ENCODE assay signal across 29 mouse cellular contexts in the genomic region with DNA sequence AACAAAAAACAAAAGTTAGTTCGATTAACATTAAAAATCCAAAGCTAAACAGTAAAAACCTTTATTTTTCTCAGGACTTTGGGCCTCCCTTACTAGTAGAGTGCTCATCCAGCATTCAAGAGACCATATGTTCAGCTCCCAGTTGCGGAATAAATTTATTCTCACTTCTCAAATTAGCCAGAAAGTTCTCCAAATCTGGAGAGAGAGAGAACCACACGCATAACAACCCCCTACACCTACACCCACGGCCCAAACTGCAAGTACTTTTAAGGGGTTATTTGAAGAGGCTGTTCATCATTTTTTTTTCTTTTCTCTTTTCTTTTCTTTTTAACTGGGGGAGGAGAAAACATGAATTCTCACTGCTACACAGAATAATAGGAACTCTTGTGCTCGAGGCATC. TPM values are rescaled to one million over a fixed set of nuclear protein-coding genes. Genes with fewer than 3 reads are reported as not detected.
A peak's percentile ranks its signal among the peaks of the same experiment; 100 is the strongest.
DNase-seq lines count a peak whose midpoint lies in the region; ATAC-seq and TF ChIP-seq lines count a peak whose summit lies in the region.
"Had no signal": no experiment of that assay in that cellular context is flagged by ENCODE, and none has a peak within 500 bp of the region (broad histone marks: within the 10 kb centered on the region; RNA-seq: fewer than 3 reads in every experiment).

No protein-coding gene starts in this region.

- 78% methylated on average over 5 of the region's 5 CpGs for WGBS in liver, postnatal 0 days (ENCODE audit: insufficient replicate concordance)
- WGBS in liver, embryonic 11.5 days, result 87% methylated on average over 5 of the region's 5 CpGs
- 92% methylated on average over 5 of the region's 5 CpGs for WGBS in intestine, embryonic 15.5 days

- no peaks in the 10 kb centered on the region for H3K9me3 ChIP-seq in liver, postnatal 0 days (ENCODE audit: low read length)
- H3K9me3 ChIP-seq in liver, embryonic 11.5 days (ENCODE audit: control insufficient read depth, low read length), result no peaks in the 10 kb centered on the region
- no peaks in the 10 kb centered on the region for H3K9me3 ChIP-seq in intestine, embryonic 15.5 days
- H3K9me3 ChIP-seq: embryonic facial prominence, embryonic 13.5 days; forebrain, embryonic 13.5 days; heart, embryonic 12.5 days; hindbrain, embryonic 10.5 days; limb, embryonic 15.5 days; liver, embryonic 15.5 days; midbrain, embryonic 10.5 days had no signal

- H3K4me2 ChIP-seq in liver, postnatal 0 days (ENCODE audit: low read depth, low read length), result no peak overlapping the region
- H3K4me2 ChIP-seq in liver, embryonic 11.5 days, result no peak overlapping the region
- H3K4me2 ChIP-seq in intestine, embryonic 15.5 days (replicated peaks), result no peak overlapping the region
- H3K4me2 ChIP-seq: embryonic facial prominence, embryonic 13.5 days; forebrain, embryonic 13.5 days; heart, embryonic 12.5 days; limb, embryonic 15.5 days; liver, embryonic 15.5 days had no signal

- TF ChIP-seq EP300 in liver, postnatal 0 days (IDR thresholded peaks at IDR 0.05; ENCODE audit: low read depth), result no peak

- ATAC-seq in liver, postnatal 0 days, result no peak
- no peak for ATAC-seq in liver, embryonic 11.5 days (replicated peaks; ENCODE audit: low FRiP score)
- ATAC-seq in intestine, embryonic 15.5 days, result no peak
- ATAC-seq: activated CD4-positive, CD25-positive, alpha-beta regulatory T cell, adult 4 months; forebrain, embryonic 13.5 days; hindbrain, embryonic 16.5 days; intestine, postnatal 0 days had no signal

- H3K4me1 ChIP-seq in liver, postnatal 0 days (ENCODE audit: insufficient read depth), result no peaks in the 10 kb centered on the region; the same call in 1 of the 2 replicates
- H3K4me1 ChIP-seq in liver, embryonic 11.5 days (replicated peaks; ENCODE audit: control insufficient read depth, insufficient read depth, low read length), result no peaks in the 10 kb centered on the region
- no peaks in the 10 kb centered on the region for H3K4me1 ChIP-seq in intestine, embryonic 15.5 days (replicated peaks)
- H3K4me1 ChIP-seq: embryonic facial prominence, embryonic 13.5 days; forebrain, embryonic 13.5 days; heart, embryonic 12.5 days; hindbrain, embryonic 10.5 days; limb, embryonic 15.5 days; liver, embryonic 15.5 days; midbrain, embryonic 10.5 days had no signal

- H3K27me3 ChIP-seq in liver, postnatal 0 days (ENCODE audit: insufficient read depth, low read length), result no peaks in the 10 kb centered on the region
- H3K27me3 ChIP-seq in liver, embryonic 11.5 days (replicated peaks; ENCODE audit: control insufficient read depth, insufficient read depth, low read length), result no peaks in the 10 kb centered on the region
- H3K27me3 ChIP-seq in intestine, embryonic 15.5 days (replicated peaks), result no peaks in the 10 kb centered on the region
- H3K27me3 ChIP-seq: embryonic facial prominence, embryonic 13.5 days; forebrain, embryonic 13.5 days; heart, embryonic 12.5 days; limb, embryonic 15.5 days; liver, embryonic 15.5 days had no signal

- no peak for DNase-seq in liver, postnatal 0 days
- no peak for DNase-seq in liver, embryonic 11.5 days (ENCODE audit: low spot score)
- peak; percentile 39 to 57 for DNase-seq in layer of hippocampus, adult 8-10 months (ENCODE audit: low spot score in 2 of 2)
- DNase-seq in left cerebral cortex, adult 9 months (ENCODE audit: low spot score in 2 of 2), result peak; percentile 65 to 75
- peak; percentile 36 to 77 for DNase-seq in right cerebral cortex, postnatal 36 days (ENCODE audit: low spot score in 2 of 2)
- no peak for DNase-seq in gastrocnemius, adult 18-20 months (ENCODE audit: low spot score)
- DNase-seq: adrenal gland, adult 8-10 months; B cell, adult 2 months; cerebellum, adult 2 months; cerebellum, postnatal 25 days; embryo, embryonic 11 days; gastrocnemius, postnatal 25 days; heart, adult 18-20 months; heart, postnatal 10 days; kidney, postnatal 25 days; thymus, adult 2 months had no signal

- H3K4me3 ChIP-seq in liver, postnatal 0 days (ENCODE audit: low read depth, low read length), result no peak overlapping the region
- H3K4me3 ChIP-seq in liver, embryonic 11.5 days (ENCODE audit: low read depth, low read length), result no peak overlapping the region
- H3K4me3 ChIP-seq in intestine, embryonic 15.5 days (replicated peaks), result no peak overlapping the region
- H3K4me3 ChIP-seq: embryonic facial prominence, embryonic 13.5 days; erythroblast, embryonic 14.5 days; forebrain, embryonic 13.5 days; heart, embryonic 12.5 days; hindbrain, embryonic 10.5 days; limb, embryonic 15.5 days; liver, embryonic 15.5 days; midbrain, embryonic 10.5 days had no signal

- no peak overlapping the region for H3K9ac ChIP-seq in liver, postnatal 0 days (replicated peaks)
- H3K9ac ChIP-seq in liver, embryonic 11.5 days (ENCODE audit: low read depth, low read length), result no peak overlapping the region
- no peak overlapping the region for H3K9ac ChIP-seq in intestine, embryonic 15.5 days
- H3K9ac ChIP-seq: embryonic facial prominence, embryonic 13.5 days; forebrain, embryonic 13.5 days; heart, embryonic 12.5 days; limb, embryonic 15.5 days; liver, embryonic 15.5 days had no signal

- H3K27ac ChIP-seq in liver, postnatal 0 days (ENCODE audit: low read depth), result peak overlapping the region; percentile 44; the same call in 1 of the 2 replicates
- no peak overlapping the region for H3K27ac ChIP-seq in liver, embryonic 11.5 days (ENCODE audit: low read depth, low read length)
- no peak overlapping the region for H3K27ac ChIP-seq in intestine, embryonic 15.5 days
- H3K27ac ChIP-seq: embryonic facial prominence, embryonic 13.5 days; forebrain, embryonic 13.5 days; hindbrain, embryonic 10.5 days; limb, embryonic 15.5 days; liver, embryonic 15.5 days; macrophage; midbrain, embryonic 10.5 days had no signal

- H3K36me3 ChIP-seq in liver, postnatal 0 days (replicated peaks; ENCODE audit: insufficient read depth, low read length), result peaks cover 19% of the 10 kb centered on the region
- H3K36me3 ChIP-seq in liver, embryonic 11.5 days (ENCODE audit: control insufficient read depth, insufficient read depth, low read length), result no peaks in the 10 kb centered on the region
- no peaks in the 10 kb centered on the region for H3K36me3 ChIP-seq in intestine, embryonic 15.5 days

- TF ChIP-seq CTCF in liver, postnatal 0 days (IDR thresholded peaks at IDR 0.05; ENCODE audit: low read depth), result no peak

RNA-seq across cellular contexts. Expression of a gene that starts 23.4 kb away (rescaled TPM):
- 14.9 and 15.6 TPM in 2 replicates for polyA plus RNA-seq in liver, postnatal 0 days (2015; fragmentation: Nextera tagmentation; extraction: Ambion mirVana)
- polyA plus RNA-seq in liver, embryonic 11.5 days (2014; fragmentation: Nextera tagmentation; extraction: Ambion mirVana), result 3.5 TPM in 2 replicates
- total RNA-seq in layer of hippocampus, adult 8-10 months (2022), result 10 to 100 TPM; 71.1 to 92.2 (median 79.2) TPM
- 10 to 100 TPM; 13.9 to 16.0 TPM for total RNA-seq in gastrocnemius, adult 18-20 months (2021)
- 4.1 and 4.4 TPM in 2 replicates for polyA plus RNA-seq in intestine, embryonic 15.5 days (2015; fragmentation: Nextera tagmentation; extraction: Ambion mirVana)
- polyA plus RNA-seq: erythroblast, embryonic 14.5 days had no signal

Comparison
In these comparisons a context has a peak if more than half of its experiments do, and no peak if none do; other contexts are left out.
1. DNase-seq: peak in layer of hippocampus, adult 8-10 months (2 of 2), left cerebral cortex, adult 9 months (2 of 2) and right cerebral cortex, postnatal 36 days (2 of 2); none in liver, postnatal 0 days (single experiment), liver, embryonic 11.5 days (single experiment) and gastrocnemius, adult 18-20 months (single experiment).